ENCODE assay signal across 11 mouse cellular contexts in the genomic region with DNA sequence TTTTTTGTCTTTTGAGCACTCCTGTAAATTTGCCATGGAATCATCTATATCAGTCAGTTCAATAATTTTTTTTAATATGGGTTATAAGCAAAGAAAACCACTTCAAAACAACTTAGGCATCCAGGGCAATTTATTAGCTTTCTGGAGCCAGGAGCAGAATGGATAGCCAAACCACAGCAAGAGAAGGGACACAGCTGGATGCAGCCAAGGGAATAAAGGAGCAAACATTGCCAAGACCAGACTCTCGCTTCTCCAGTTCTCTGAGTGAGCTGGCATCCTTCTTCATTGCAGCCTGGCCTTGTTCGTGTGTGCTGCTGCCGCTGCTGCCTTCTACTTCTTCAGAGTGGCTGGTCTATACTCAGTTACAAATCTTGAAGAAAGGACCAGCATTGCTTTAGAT.
DNase-seq lines count a peak whose midpoint lies in the region; TF ChIP-seq lines count a peak whose summit lies in the region.
"Had no signal": no experiment of that assay in that cellular context is flagged by ENCODE, and none has a peak within 500 bp of the region (broad histone marks: within the 10 kb centered on the region; RNA-seq: fewer than 3 reads in every experiment).

No protein-coding gene starts in this region.

- DNase-seq in gastrocnemius, adult 18-20 months (ENCODE audit: low spot score) = peak; percentile 36
- DNase-seq in gastrocnemius, postnatal 10 days = no peak
- peak; percentile 48 for DNase-seq in kidney, postnatal 10 days
- no peak for DNase-seq in kidney, postnatal 36 days
- DNase-seq in Muller cell, postnatal 12 days (ENCODE audit: inconsistent ontology term) = peak; percentile 66
- DNase-seq in heart, postnatal 25 days (ENCODE audit: low spot score) = peak; percentile 23
- no peak for DNase-seq in right cerebral cortex, postnatal 4 days
- DNase-seq in layer of hippocampus, adult 2 months (ENCODE audit: low spot score in 2 of 2) = no peak
- DNase-seq: kidney, postnatal 25 days had no signal

- no peak overlapping the region for H3K4me3 ChIP-seq in layer of hippocampus, adult 2 months
- H3K4me3 ChIP-seq: forebrain, embryonic 13.5 days had no signal

- TF ChIP-seq CTCF in layer of hippocampus, adult 2 months (conservative IDR thresholded peaks at IDR 0.05) = no peak

- intact Hi-C loops in heart, postnatal 25 days (cut with DNase I) = no loop called here

- no peak overlapping the region for H3K27ac ChIP-seq in layer of hippocampus, adult 2 months
- H3K27ac ChIP-seq: forebrain, embryonic 13.5 days; macrophage had no signal

Comparison
In these comparisons a context has a peak if more than half of its experiments do, and no peak if none do; other contexts are left out.
1. DNase-seq: peak in gastrocnemius, adult 18-20 months (single experiment), kidney, postnatal 10 days (single experiment), Muller cell, postnatal 12 days (single experiment) and heart, postnatal 25 days (single experiment); none in gastrocnemius, postnatal 10 days (single experiment), kidney, postnatal 36 days (0 of 2), right cerebral cortex, postnatal 4 days (single experiment) and layer of hippocampus, adult 2 months (0 of 2).